Mouse (Mus musculus) cerebellum, adult 18-20 months (tissue): ENCODE measurements at regions not wholly inside any gene's neighbourhood (a gene's known extent, or its start where the extent isn't known, plus 50 kb on each side); places are given as distances from the start of the nearest gene placed in this dataset.
"Not testable (repeated sequence)": the region's sequence is repeated elsewhere in the genome, so short reads cannot be mapped to it uniquely, and the experiment has no call there.

Experiments used
- DNase-seq, 2 experiments: peaks; one replicate each; pipeline ENCODE4 v3.0.0; 2021

DNA sequence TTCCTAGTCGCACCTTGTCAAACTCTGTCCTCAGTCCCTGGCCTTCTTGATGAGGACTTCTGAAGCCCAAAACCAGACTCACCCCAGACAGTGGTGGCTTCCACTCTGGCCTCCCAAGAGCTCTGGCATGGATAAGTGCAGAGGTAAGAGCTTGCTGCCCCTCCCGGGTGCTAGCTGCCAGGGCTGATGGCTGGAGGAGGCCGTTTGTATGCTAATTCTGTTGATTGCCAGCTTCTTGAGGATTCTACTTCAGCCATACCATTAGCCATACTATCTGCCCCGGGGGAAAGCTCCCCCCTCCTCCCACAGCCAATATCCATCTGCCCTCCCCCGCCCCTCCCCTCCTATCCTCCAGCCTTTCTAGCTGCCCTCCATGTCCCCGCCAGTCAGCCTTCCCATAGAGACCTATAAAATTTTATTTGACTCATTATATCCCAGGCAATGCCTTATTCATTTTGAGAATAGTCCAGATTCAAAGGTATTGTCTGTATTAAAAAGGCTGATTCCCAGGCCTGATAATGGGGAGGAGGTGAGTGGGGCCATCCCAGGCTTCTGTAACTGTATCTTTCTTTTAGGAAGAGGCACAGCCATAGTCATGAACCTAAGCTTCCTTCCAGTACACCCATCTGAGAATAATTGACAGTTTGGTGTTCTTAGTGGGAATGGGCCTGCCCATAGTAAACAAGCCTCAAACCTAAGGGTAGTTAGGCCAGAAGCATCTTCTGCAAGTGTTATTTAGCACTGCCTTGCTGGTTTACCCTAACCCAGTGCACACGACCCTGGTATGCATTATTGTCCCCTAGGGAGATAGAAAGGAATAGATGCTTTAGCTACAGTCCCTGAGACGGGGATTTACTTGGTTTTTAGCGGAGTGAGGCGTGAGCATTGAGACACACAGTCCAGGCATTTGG lies 239.2 kb upstream of the 1700012A03Rik start:
- no peak for DNase-seq

DNA sequence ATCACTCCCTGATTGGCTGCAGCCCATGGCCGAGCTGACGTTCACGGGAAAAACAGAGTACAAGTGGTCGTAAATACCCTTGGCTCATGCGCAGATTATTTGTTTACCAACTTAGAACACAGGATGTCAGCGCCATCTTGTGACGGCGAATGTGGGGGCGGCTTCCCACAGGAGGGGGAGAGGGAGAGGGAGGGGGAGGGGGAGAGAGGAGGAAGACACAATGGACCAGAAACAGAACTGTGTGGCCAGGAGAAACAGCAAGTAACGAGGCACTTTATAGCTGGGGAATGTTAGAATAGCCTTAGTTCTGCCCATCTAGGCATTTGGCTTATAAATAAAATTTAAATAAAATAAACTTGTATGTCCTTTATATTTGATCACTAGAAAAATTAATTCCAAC lies 240.7 kb upstream of the Podxl start:
- DNase-seq, result not testable (repeated sequence)

DNA sequence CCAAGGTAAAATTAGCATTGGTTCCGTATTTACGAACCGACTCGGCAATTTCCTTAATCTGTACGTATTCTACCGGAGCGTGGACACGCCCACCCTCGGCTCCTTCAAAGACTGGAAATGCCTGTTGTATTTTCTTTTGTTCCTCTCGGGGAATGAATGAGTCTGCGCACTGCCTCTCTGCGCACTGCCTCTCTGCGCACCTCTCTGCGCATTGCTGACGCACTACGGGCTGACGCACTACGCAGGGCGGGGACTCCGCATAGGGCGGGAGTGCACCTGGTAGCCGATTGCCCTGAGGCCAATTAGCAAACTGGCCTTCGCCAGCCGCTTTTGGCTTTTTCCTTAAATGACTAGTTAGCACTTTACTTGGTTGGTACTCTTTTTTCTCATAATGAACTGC lies 239.4 kb upstream of the Podxl start:
- DNase-seq, result peak in 1 of 2 experiments; percentile 19

DNA sequence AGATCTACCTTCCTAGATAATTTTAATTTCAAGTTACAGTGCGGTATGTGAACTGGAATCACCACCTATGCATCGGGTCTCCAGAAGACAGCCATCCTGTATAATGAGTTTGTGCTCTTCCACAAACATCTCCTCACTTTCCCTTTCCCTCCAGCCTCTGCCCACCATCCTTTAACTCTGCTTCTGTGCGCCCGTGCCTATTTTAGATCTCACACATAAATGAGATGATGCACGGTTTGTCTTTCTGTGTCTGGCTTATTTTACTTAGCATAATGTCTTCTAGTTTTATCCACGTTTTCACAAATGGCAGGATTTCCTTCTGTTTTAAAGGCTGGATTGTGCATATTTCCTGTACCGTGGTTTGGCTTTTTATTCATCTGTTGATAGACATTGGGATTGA lies 227.8 kb upstream of the Podxl start:
- no peak for DNase-seq

DNA sequence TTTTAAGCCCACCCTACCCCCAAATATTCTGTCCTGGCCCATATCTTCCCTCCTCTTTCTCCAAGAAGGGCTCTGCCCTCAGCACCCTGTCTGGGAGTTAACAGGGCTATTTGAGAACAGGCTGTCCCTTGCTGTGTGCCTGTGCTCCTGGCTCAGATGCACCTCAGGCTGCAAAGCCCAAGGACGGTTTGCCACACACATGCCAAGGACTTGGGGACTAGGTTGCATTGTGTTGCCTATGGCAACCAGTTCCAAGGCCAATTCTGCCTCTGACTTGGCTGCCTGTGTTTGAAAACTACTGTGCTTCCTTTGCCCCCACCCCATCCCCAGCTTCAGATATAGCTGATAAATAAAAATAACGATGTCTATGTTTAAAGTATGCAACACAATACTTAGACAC lies 227.1 kb upstream of the Podxl start:
- DNase-seq, result no peak

DNA sequence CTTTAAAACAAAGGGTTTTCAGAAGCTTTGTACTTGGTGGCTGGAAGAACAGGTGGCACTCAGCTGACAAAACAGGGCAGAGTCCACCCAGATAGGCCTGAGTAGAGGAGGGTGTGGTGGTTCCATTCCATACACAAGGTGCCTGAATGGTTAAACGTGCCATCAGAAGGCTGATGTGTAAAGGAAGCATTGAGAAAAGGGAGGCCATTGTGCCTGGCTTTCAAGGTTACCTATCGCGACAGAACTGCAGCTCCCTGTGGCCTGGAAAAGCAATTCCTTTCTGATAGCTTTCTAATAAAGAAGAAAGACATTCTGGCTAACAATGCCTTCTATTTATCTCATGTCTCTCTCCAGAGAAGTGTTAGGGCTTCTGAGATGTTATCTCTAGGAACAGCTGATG lies 213.1 kb upstream of the Podxl start:
- DNase-seq, result no peak

DNA sequence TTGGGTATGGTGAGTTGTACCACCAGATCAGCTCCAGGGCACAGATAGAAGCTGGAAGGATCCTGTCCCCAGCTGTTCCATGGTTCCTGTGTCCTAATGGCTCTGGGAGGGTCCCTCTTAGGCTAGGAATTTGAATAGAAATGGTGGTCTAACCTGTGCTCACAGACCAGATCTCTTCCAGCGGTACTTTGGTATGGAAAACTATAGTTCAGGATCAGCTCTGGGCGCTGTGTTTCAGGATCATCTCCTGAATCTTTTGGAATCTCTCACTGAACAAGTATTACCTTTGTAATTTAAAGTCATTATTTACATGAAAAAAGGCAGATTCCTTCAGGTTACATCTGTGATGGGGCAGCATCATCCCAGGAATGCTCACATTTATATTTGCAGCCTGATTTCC lies 208.1 kb upstream of the Podxl start:
- no peak for DNase-seq

DNA sequence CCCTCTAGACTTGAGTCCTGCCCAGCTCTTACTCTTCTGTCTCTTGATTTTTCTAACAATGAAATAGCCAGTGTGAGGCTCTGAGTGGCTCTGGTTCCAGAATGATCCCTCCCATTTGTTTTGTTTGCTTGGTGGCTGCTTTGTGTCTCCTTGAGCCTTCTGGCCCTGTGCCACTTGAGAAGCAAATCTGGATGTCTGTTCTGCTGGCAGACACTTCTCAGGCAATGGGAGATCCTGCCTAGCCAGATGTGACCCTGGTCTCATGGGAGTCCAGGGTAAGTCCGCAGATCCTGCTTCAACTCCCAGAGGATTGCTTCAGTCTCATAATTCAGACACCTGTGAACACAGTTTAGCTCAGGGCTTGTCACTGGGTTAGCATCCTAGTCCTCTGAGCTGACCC lies 181.8 kb upstream of the Podxl start:
- no peak for DNase-seq

DNA sequence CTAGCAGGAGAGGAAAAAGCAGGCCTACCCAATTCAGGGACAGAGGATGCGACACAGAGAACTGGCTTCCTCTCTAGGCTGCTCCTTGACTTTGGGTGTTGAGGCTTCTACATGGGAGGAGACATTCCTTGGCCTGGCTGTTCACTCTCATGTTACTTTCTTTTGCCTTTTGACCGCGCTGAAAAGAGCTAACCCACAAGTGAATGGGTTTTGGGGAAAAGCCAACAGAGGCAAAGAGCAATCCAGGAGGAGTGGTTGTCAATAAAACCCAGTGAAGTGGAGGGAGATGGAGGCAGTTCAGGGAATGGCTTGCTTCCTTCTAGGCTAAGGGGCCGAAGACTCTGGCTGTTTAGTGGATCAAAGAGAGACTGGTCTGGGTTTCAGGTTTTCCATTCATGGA lies 167.6 kb upstream of the Podxl start:
- DNase-seq, result no peak

DNA sequence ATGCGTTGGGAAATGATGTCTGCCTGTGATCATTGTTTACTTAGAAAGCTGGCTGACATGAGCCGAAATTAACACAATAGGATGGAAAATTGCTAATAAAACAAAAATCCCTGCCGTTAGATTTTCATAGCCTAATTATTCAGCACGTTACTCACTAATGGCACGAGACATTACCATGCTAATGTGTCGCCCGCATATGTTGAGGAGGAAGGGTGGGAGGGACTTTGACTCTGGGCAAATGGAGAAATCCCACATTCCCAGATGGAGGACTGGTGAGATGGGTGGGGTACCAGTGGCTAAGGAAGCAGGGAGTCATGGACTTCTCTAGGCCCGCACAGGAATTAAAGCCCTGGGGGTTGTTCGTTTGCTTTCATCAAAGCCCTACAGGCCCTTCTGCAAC lies 155.8 kb upstream of the Podxl start:
- no peak for DNase-seq

DNA sequence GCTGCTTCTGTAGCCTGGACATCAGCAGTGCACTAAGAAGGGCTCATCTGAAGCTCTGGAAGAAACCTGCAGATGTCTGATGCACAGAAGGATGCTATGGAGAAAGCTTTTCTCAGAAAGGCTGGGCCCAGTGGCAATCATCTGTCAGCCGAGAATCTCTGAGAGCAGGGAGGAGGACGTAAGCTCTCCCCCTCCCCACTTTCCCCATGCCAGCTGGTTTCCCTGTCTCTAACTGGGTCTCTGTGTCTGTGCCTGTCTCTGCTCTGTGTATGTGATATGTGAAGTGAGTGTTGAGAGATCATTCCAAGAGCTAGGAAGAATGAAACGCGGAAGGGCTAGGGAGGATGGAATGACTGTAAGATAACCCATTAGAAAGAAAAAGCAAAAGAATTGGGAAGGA lies 155.1 kb upstream of the Podxl start:
- no peak for DNase-seq

DNA sequence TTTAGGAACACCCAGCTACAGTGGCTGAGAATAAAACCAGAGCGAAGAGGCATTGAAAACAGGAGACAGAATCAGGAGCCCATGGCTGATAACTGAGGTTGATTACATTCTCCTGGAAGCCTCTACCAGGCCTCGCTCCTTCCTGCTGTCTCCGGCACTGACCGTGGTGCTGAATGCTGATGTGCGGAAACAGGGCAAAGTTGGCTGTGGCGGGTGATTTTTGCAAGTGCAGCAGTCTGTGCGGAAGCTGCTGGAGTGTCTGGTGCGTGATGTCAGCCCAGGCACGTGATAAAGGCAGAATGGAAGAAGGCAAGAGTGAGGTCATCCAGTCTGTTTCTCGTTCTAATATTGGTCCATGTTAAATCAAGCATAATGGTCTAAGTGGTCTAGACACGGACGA lies 153.8 kb upstream of the Podxl start:
- DNase-seq, result no peak

DNA sequence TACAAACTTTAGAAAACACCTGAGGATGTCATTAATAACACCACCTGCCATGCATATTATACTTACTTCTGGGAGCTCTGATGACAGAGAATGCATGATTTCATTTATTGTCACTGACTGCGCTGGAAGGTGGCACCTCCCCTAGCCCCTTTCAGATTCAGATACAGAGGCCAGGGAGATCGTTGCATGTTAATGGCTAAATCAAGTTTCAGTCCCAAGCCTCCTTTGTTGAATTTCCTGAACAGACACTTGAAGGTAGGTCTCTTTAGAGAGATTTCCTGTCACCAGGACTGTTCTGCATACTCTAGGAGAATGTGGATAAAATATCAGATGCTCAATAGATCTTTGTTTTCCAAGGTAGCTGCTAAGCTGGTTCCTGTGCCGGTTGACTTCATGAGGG lies 143.5 kb upstream of the Podxl start:
- DNase-seq, result no peak

DNA sequence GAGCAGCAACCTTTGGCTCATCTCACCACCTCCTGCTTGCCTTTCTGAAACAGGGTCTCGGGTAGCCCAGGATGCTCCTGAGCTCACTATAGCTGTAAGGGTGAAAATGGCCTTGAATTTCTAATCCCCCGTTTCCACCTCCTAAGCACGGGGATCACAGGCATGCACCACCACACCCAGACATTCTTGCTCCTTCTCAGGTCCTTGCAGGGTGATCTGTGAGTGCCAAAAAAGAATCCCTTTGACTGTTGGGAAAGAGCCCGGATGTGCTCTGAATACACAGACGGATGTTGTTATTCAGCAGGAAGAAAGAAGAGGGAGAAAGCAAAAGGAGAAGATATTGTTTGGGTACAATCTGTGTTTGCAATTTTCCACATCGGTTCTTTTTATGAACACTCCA lies 140.4 kb upstream of the Podxl start:
- DNase-seq, result no peak

DNA sequence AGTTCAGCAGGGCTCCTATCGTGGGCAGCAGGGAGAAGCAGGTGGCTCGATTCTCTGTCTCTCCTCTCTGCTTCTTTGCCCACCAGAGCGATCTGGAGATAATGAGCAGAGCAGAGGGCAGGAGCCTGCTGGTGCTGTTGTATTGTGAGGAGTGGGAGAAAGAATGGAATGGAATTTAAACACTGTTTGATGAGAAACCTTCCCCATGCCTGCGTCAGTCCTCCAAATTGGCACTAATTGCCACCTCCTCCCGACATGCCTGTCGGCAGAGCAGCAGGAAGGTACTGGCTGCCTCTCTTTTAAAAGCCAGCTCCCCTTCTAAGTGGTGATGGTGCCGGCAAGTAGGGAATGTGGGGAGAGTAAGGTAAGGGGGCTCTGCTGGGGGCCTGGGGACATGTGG lies 139.2 kb upstream of the Podxl start:
- DNase-seq, result no peak

DNA sequence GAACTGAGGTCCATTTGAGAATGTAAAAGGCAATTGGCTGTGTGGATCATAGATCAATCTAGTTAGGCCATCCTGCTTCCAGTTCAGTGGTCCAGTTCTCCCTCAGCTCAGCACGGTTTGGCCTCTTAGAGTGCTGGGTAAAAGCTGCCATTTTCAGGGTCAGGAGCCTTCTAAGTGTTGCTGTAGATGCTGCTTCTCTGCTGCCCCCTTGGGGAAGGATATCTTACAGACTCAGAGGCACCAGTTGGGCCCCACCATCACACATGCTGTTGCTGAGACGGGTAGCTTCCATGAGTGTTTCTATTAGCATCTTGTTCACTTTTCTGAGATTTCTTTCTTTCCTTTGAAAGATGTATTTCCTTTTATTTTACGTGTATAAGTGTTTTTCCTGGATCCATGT lies 132.1 kb upstream of the Podxl start:
- no peak for DNase-seq

DNA sequence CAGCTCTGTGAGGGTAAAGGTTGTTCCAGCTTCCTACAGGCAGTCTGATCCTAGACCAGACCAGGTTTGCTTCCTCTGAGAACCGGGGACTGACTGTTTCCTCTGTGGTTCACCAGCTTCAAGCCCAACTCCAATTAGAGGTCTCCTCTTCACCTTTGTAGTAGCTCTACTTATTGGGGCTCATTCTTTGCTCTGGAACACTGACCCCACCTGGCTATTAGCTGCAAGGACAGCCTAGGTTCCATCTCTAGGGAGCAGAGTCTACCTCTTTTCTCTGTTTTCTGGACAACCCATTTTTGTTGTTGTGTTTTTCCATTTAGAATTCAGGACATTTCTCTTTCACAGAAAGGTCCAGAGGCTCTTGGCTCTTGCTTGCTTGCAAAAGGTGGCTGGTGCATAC lies 129.3 kb upstream of the Podxl start:
- DNase-seq, result no peak

DNA sequence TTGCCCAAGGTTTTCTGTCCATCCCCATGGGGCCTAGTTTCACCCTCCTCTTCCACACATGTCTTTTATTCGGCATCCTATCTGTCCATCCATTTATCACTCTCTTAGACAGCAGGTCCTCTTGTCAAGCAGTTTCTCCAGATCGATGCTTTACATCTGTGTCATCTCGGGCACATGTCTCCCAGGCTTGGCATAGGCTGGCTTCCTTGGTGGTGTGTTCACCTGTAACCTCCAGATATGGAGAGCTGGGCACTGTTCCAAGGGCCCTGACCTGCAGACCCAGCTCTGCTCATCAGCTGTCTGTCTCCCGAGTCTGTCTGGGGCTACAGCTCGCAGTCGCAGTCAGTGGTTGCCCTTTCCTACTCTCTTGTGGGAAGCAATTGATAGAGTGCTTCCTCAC lies 128.2 kb upstream of the Podxl start:
- DNase-seq, result no peak

DNA sequence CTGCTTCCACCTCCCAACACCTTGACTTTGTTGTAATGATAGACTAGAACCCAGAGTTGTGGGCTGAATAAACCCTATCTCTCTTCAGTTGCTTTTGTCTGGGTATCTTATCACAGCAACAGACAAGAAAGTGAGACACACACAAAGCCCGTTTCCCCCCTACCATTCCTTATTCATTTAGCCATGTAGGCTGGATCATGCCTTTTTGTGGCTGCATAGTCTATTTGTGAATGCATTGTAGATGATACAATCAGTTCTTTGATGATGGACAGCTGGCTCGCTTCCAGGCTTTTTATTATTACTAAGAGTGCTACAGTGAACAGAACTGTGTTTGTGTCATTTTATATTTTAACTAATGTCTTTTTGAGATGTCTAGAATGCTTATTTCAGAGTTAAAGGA lies 116.3 kb upstream of the Podxl start:
- DNase-seq, result no peak

DNA sequence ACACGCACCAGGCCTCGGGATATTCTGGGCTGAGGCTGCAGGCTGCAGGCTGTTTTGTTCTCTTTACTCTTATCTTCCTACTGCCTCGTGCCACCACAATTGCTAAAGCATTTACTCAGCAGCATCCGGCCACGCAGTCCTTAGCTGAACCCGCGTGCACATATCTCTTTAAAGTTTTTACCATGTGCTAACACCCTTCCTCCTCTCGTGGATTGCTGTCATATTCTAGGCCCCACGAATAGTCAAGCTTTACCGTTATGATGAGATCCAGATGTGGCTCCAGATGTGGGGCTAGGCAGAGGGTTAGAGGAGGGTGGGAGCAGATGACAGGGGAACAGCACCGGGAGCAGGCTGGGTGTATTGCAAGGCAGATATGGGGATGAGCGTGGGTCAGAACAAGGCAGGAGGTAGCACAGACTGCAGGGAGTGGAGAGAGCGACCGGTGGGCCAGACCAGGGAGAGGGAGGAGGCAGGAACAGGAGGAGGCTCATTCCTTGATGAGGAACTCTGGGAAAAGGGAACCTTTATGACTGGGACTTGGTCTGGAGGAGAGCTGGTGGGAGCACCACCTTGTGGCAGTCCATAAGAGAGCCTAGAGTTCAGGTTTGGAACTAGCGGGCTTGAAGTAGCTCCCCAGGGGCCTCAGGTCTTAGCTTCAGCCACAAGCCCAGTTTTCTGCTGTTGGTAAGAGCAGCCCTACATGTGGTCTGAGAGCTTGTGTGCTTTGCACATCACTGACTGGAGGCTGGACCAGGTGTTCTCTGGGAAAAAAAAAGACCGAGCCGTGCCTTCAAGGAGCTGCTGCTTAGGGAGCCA lies 102.1 kb upstream of the Podxl start:
- no peak for DNase-seq

DNA sequence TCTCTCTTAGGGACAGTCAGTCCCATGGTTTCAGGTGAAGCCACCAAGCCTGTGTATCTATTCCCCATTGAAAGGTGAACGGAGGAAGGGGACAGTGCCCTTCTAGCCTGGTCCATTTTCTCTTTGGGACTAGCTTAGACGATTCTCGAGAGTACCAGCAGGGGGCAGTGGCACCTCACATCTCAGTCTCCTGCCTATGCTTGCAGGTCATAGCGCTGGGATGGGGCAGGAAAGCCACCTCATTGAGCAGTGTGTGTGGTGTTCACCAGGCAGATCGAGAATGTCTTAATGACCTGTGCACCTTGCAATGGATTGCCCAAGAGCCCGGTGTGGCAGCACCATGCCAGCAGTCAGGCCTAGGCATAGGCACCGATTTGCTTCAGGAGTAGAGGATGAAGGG lies 100.7 kb upstream of the Podxl start:
- DNase-seq, result peak; percentile 77 to 80

DNA sequence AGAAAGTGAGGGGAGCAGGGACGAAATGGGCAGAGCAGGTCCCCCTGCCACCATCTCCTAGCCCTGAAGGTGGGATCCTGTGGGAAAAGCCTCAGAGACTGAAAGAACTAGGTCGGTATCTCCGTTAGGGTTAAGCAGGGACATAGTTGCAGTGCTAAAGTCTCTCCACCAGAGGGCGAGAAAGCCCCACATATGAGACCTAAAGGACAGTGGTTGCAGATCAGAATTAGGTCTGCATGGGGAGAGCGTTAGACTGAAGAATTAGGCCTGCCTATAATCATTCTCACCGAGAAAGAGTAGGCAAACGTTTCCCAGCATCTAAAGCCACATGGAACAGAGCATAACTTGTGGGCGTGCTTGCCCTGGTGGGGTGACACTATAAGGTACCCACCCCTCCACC lies 97.0 kb upstream of the Podxl start:
- peak; percentile 66 to 68 for DNase-seq

DNA sequence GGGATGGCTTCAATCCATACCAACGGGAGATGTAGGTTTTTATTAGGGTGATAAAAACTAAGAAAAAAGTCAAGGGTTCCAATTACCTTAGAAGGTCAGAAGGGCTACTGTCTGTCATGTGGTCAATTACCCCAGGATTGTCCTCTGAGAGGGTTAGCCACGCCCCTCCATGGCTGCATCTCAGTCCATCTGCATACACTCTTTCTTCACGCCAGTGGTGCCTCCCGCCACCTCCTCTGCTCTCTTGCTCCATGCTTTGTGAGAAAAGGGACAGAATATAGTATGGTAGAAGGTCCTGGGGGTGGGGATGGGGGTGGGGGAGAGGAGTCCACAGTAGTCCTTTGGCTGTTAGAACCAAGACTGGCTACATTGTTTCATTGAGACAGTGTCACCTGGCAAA lies 96.1 kb upstream of the Podxl start:
- DNase-seq, result no peak

DNA sequence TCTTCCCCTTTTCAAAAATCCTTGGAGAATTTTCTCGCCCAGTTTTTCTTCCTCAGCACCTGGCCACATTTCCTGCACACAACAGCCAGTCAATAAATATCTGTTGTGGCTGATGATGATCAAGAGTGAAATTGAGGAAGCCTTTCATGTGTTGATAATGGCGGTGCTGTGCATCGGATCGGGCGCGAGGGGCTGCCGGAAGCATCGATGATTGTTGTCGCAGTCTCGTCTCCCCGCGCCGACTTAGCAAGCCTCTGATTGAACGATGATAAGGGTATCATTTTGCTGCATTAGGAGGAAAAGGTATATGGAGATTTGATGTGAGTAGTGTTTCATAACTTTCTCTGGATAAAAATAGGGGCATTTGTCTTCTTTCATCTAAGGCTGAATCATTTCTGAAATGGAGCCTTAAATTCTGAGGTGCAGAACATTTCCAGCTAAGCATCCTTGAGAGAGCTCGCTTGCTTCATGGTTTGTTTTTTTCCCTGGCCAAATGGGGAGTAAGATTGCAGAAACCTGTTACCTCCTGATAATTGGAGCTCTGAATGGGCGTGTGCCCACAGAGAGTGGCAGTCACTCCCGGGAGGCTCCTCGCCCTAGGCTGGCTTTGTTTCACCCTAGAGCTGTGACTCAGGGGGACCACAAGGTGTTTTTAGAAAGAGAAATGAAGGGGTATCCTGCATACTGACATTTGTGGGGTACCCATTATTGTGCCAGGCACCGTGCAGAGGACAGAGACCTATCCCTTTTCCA lies 94.8 kb upstream of the Podxl start:
- DNase-seq, result no peak
